Mouse (Mus musculus) gastrocnemius, postnatal 10 days (tissue): Measurements from ENCODE around the gene Plxnc1. TPM values are rescaled to one million over a fixed set of nuclear protein-coding genes. Genes with fewer than 3 reads are reported as not detected.

ENCODE experiments used
- DNase-seq: peaks from one replicate; pipeline ENCODE4 v3.0.0; 2021; ENCODE audit warnings: mixed read lengths
- total RNA-seq, 2 experiments: library from RNA; stranded (reverse); gene quantifications; 2 replicates each; pipeline ENCODE4 v1.2.3; 2021

The Plxnc1 gene
- total RNA-seq, 2 experiments from 2014 or later, result 2.9 to 3.9 TPM

DNA sequence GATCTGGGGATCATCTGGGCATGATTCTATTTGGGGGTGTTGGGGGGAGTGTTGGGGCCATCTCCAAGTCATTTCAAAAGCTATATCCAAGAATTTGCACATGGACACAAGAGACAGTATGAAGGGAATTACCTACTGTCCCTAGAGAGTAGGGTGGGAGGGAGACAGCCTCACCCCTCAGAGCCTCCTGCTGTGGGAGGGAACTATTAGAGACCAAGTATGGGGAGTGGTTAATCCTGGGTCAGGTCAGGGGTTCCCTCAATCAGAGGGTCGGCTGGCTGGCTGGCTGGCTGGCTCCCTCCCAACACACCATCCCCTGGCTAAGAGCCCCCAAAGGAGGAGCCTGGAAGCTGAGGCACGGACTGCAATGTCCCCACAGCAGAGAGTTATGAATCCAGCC is 24.7 kb downstream of the Plxnc1 start:
- no peak for DNase-seq

GRCm38 (mm10) chr10:94919552-94919951 is 25.1 kb downstream of the Plxnc1 start:
- no peak for DNase-seq

- DNase-seq, result no peak
These were observed 26.0 kb downstream of the Plxnc1 start for GRCm38 (mm10) chr10:94918618-94919017.

DNA sequence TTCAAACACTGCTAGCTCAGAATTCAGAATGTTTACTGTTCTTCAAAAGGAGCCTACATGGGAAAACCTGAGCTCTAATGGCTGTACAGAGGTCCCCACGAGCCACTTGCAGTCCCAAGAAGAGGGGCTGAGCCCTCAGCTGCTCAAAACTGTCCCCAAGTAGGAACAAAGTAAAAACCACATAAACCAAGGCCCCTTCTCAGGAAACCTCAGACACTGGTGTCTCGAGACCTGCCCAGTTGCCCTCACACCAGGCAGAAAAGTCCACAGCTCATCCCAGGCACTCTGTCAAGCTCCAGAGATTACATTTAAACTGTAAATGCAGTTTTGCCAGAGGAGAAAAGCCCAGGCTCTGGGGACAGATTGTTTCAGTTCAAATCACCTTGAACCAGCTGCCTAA is 26.6 kb downstream of the Plxnc1 start:
- no peak for DNase-seq

- no peak for DNase-seq
These were observed 27.3 kb downstream of the Plxnc1 start for GRCm38 (mm10) chr10:94917354-94917753.

DNA sequence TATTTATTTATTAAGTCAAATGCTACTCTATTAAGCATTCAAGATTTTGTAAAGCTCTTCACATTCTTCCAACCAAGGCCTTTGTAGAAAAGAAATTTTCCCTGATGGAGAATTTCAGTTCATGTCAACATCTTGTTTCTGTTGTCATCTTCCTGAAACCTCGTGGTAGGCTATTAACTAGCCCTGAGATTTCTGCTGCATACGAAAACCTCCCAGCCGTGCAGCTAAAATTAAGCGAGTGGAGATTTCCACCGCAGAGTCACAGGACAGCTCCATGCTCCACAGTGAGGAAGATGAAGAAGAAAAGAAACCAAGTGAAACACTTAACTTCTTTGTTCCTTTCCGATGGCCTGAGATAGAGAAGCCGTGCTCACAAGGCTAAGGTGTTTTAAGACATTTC is 28.0 kb downstream of the Plxnc1 start:
- no peak for DNase-seq

DNA sequence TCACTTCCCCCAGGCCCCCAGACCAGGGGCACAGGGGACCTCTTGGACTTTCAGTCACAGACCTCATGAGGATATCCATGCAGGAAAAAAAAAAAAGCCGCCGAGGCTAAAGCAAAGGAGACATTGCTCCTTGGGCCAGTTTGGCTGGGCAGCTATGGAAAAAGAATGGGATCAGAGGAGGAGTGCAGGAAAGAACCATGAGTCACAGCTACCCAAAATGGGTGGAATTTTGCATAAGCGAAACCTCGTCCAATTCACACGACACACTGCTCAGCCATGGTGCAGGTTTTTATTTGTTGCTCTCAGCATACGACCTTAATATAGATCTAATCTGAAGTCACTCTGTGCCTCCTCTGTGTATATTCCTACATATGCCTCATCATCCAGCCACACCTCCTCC is 28.9 kb downstream of the Plxnc1 start:
- DNase-seq, result no peak

DNA sequence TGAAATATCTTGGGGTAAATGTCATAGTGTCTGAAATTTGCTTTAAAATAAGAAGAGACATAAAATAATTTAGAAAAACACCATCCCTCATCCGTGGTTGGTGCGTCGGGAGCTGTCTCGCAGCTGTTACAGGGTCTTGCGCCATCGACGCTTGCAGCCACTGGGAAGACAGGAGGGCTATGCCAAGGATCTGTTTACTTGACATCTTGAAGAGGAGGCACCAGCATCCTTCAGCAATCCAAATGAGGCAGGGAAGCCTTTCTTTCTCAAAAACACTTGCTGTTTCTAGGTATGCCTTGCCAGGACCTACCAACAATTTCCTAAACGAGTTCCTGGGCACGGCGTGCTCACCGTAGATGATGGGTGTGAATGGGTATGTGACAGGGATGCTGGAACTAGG is 30.6 kb downstream of the Plxnc1 start:
- no peak for DNase-seq

DNA sequence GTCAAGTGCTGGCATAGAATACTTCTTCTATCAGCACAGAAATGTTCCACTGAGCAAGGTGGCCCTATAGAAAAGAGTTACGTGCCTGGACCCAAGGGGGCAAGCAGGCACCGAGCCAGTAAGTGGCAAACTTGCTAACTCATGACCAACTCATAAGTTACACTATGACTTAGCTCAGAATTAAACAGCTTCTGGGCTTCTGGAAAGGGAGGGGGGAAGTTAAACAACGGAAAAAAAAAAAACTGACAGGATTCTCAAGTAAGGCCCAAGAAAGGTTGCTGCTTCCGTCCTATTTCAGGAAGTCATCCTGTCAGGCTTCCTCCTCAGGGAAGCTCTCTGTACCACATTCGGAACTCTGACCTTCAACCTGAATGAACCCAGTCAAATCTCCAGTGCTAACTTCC is 31.3 kb downstream of the Plxnc1 start:
- DNase-seq, result no peak

DNA sequence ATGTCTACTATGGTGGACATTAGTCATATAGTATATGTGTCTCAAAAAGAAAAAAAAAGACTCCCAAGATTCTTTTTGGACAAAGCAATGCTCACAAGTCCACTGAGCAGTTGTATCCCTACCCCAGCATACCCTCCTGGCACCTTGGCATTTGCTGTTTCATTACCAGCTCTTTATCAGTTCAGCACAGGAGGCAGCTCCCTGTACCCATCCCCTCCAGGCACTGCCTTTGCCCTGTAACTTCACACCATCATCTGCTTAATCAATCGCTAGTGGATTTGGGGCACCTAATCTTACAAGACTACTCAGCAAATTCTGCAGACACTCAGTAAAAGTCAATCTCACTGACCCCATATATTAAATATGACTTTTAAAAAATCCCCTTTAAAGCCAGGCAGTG is 32.1 kb downstream of the Plxnc1 start:
- no peak for DNase-seq

DNA sequence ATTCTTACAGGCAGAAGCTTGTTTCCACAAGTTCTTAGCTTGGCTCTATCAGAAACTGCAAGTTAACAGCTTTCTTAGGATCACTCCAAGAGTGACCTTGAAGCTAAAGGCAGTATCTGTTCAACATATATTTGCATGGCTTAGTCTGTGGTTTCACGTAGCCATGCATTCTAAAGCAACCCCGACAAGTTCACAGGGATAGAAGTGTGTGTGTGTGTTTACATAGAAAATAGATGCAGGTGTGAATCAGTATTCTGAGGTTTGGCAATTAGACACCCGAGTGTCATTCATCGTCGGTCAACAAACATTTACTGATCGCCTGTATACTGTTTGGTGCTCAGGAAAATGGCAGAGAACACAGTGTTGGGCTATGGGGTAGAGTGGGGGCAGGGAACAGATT is 33.5 kb downstream of the Plxnc1 start:
- no peak for DNase-seq

DNA sequence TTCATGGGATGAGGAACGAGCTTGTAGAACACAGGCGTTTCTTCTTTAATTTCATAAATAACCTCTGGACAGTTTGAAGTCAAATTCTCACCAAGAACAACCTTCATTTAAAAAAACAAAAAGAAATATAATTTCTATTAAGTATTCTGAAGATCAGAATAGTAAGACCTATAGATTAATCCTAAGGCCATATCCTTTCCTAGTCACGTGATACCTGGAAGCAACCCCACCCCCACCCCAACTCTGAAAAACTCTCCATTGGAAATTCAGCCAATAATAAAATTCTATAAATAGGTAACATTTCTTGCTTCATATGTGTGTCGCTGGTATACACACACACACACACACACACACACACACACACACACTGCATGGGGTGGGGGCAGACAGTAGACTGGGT is 34.1 kb downstream of the Plxnc1 start:
- DNase-seq, result no peak

GRCm38 (mm10) chr10:94909789-94910188 is 34.8 kb downstream of the Plxnc1 start:
- no peak for DNase-seq

DNA sequence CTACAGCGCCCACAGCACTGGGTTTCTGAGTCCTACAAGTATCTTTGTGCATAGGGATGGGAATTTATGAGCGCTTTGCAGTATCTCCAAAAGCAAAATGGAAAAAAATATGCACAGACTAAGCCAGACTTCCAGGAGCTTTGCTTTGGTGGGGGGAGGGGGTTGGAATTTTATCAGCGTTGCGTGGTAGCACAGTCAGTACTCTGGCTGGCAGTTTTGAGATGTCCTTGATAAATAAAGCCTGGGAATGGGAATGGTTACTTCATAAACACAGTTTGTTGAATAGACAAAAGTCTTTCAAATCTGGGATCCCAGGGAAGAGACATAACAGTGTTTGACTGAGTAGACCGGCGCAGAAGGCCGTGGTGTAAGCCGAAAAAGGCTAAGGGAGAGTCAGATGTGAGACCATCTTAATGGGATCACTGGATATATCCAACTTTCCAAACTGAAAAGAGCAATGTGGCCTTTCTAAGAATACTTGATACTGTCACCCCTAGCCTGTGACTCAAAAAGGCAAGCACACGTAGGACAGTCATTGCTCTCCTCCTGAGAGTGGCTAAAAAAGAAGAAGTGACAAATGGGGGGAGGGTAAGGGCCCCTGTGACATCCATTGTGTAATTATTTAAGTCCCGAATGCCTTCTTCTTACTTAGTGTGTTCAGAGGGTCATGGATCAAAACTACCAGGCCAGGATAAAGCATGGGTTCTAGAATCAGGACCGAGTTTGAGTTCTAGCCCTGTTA is 35.5 kb downstream of the Plxnc1 start:
- DNase-seq, result no peak

DNA sequence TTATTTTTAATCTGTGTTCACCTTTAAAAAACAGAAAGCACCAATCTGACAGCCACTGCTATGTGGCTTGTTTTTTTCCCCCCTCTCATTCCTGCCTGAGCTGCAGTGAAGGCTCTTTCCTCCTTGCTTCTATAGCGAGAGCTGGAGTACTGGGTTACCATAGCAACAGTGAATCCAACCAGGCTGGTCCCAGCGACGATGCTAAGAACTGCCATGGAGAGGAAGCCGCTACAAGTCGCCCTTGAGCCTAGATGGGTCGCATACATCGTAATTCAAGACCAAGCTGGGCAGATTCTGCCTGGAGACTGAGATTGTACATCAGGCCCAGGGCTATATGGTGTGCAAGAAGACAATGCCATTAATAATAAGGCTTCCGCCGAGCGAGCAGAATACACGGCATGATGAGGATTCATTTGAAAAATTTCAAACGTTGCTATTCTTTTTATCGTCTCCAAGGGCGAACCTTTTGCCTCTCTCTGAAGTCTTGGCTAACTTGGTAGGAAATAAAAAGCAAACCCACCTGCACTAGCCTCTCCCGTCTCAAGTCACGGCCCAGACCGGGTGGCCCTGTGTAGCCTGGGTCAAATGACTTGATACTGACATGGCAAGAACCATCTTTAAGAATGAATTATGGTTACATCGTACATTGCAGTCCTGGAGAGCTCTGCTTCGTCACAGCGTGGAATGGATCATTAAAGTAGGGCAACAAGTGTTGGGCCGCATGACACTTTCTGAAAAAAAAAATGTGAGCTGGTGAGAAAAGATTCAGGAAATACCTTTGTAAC is 38.8 kb downstream of the Plxnc1 start:
- no peak for DNase-seq

GRCm38 (mm10) chr10:94905219-94905618 is 39.4 kb downstream of the Plxnc1 start:
- no peak for DNase-seq

DNA sequence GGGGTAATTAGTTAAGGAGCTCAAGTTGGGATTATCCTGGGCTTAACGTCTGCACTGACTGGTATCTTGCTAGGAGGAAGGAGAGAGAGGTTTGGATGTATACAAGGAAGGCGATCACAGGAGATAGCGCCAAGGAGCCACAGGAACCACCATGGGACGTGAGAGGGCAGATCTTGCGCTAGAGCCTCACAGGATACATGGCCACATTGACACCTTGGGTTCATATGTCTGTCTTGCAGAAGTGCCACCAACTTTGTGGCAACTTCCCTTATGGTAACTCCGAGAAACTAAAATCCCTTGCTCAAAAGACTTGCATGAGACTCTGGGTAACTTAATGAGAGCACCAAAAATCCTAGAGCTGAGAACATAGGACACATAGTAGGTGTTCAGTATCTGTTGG is 47.7 kb downstream of the Plxnc1 start:
- no peak for DNase-seq

GRCm38 (mm10) chr10:94896311-94896710 is 48.3 kb downstream of the Plxnc1 start:
- DNase-seq, result no peak

DNA sequence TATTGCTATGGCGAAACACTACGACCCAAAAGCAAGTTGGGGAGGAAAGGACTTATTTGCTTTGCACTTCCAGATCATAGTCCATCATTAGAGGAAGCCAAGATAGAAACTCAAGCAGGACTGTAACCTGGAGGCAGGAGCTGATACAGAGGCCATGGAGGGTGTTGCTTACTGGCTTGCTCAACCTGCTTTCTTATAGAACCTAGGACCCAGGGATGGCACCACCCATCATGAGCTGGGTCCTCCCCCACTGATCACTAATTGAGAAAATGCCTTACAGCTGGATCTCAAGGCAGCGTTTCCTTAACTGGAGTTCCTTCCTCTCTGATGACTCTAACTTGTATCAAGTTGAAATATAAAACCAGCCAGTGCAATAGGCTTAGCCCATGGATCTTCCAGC is 48.8 kb downstream of the Plxnc1 start:
- no peak for DNase-seq

- DNase-seq, result no peak
These were observed 54.9 kb downstream of the Plxnc1 start for GRCm38 (mm10) chr10:94889735-94890134.

DNA sequence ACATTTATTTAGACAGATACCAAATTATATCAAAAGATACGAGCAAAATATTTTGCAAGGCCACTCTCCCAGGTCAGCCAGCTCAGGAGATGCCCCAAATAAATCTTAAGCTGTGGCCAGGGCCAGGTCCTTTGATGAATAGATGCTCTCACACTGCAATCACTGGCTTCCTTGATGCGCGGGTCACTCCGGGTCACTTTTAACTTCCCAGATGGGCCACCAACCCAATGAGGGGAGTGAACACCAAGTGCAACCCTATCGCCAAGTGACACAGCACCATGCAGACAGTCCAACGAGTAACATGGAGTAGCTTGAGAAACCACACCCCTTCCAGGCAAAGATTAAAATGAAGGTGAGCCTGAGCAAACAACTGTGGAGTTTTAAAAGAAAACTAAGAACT is 61.4 kb downstream of the Plxnc1 start:
- no peak for DNase-seq

- no peak for DNase-seq
These were observed 73.1 kb downstream of the Plxnc1 start for GRCm38 (mm10) chr10:94871506-94871905.

DNA sequence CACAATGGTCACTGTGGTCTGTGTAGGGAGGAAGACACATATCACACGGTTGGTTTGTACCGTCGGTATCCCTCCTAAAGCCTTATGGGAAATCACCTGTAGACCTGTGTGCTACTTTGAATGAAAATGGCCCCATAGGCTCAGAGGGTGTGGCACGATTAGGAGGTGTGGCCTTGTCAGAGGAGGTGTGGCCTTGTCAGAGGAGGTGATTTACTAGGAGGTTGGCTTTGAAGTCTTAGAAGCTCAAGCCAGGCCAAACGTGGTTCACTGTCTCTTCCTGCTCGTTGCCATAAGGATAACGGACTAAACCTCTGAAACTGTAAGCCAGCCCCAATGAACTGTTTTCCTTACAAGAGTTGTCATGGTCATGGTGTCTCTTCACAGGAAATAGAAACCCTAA is 73.5 kb downstream of the Plxnc1 start:
- DNase-seq, result no peak
